Mouse (Mus musculus) MEL (cell line): ENCODE measurements around the gene Rgs8.

Source experiments
- CHD1 ChIP-seq: IDR thresholded peaks from 2 replicates; pipeline ENCODE4 v1.6.1; 2012; ENCODE audit warnings: low read depth, mild to moderate bottlenecking, inconsistent platforms, low read length, improper control_type of control experiment
- CTCF ChIP-seq, 3 experiments: IDR thresholded peaks in 2 of 3; conservative IDR thresholded peaks in 1 of 3; 2 replicates each; pipeline ENCODE4 v1.5.1; 2011 to 2012; ENCODE audit warnings: low read length in 3 of 3, low read depth in 2 of 3, mild to moderate bottlenecking in 2 of 3, improper control_type of control experiment in 1 of 3, inconsistent platforms in 1 of 3, mixed read lengths in 1 of 3, moderate library complexity in 1 of 3; ENCODE audit not compliant: control insufficient read depth in 1 of 3, insufficient read depth in 1 of 3, poor library complexity in 1 of 3, severe bottlenecking in 1 of 3
- EP300 ChIP-seq, 2 experiments: IDR thresholded peaks; 2 replicates each; pipeline ENCODE4 v1.6.1; 2011; ENCODE audit warnings: improper control_type of control experiment in 2 of 2, low read length in 2 of 2, low read depth in 1 of 2, mild to moderate bottlenecking in 1 of 2
- GABPA ChIP-seq: IDR thresholded peaks from 2 replicates; pipeline ENCODE4 v1.6.1; 2012; ENCODE audit warnings: low read depth, mild to moderate bottlenecking, inconsistent platforms, low read length, improper control_type of control experiment, moderate library complexity
- JUND ChIP-seq: IDR thresholded peaks from 2 replicates; pipeline ENCODE4 v1.6.1; 2011; ENCODE audit warnings: low read depth, mild to moderate bottlenecking, improper control_type of control experiment, low read length
- MAZ ChIP-seq: IDR thresholded peaks from 2 replicates; pipeline ENCODE4 v1.6.1; 2012; ENCODE audit warnings: low read depth, mild to moderate bottlenecking, inconsistent platforms, low read length, improper control_type of control experiment
- MEF2A ChIP-seq: IDR thresholded peaks from 2 replicates; pipeline ENCODE4 v1.6.1; 2014; ENCODE audit warnings: low read depth, mild to moderate bottlenecking, inconsistent platforms, low read length, improper control_type of control experiment; ENCODE audit not compliant: poor library complexity, insufficient replicate concordance, severe bottlenecking; ENCODE audit errors: extremely low read depth
- POLR2A ChIP-seq, 2 experiments: IDR thresholded peaks; 2 replicates each; pipeline ENCODE4 v1.6.1; 2011 to 2012; ENCODE audit warnings: low read length in 2 of 2, mild to moderate bottlenecking in 2 of 2, control low read depth in 1 of 2, improper control_type of control experiment in 1 of 2, low read depth in 1 of 2, moderate library complexity in 1 of 2; ENCODE audit not compliant: control insufficient read depth in 1 of 2, insufficient read depth in 1 of 2, poor library complexity in 1 of 2
- POLR2AphosphoS5 ChIP-seq: IDR thresholded peaks from 2 replicates; pipeline ENCODE4 v1.6.1; 2012; ENCODE audit warnings: low read depth, borderline replicate concordance, mild to moderate bottlenecking, inconsistent platforms, low read length, moderate library complexity, mixed read lengths
- TCF12 ChIP-seq: IDR thresholded peaks from 2 replicates; pipeline ENCODE4 v1.6.1; 2014; ENCODE audit warnings: low read depth, mild to moderate bottlenecking, inconsistent platforms, low read length, improper control_type of control experiment, moderate library complexity
- USF1 ChIP-seq: IDR thresholded peaks from 2 replicates; pipeline ENCODE4 v1.6.1; 2014; ENCODE audit warnings: low read depth, mild to moderate bottlenecking, inconsistent platforms, low read length, improper control_type of control experiment, moderate library complexity

- TF ChIP-seq POLR2AphosphoS5 (no peak), JUND (no peak), TCF12 (no peak), CHD1 (no peak), CTCF (IDR thresholded peaks at IDR 0.05 in 2 of 3, conservative IDR thresholded peaks at IDR 0.05 in 1 of 3; ENCODE audit: control insufficient read depth in 1 of 3, insufficient read depth in 1 of 3, low read depth in 2 of 3, low read length in 3 of 3, poor library complexity in 1 of 3, severe bottlenecking in 1 of 3) (no peak), POLR2A (IDR thresholded peaks at IDR 0.05; ENCODE audit: control insufficient read depth in 1 of 2, insufficient read depth in 1 of 2, low read depth in 1 of 2, low read length in 2 of 2, poor library complexity in 1 of 2) (no peak), EP300 (IDR thresholded peaks at IDR 0.05; ENCODE audit: low read depth in 1 of 2, low read length in 2 of 2) (no peak), GABPA (no peak), MEF2A (no peak), MAZ (no peak), USF1 (no peak)
Measured at GRCm38 (mm10) chr1:153666236-153666635, 13.4 kb downstream of the Rgs8 start.
